Mouse (Mus musculus) ES-E14 (cell line): ENCODE measurements around the gene Tom1l2.

Experiments used
- CHD2 ChIP-seq: IDR thresholded peaks from 2 replicates; pipeline ENCODE4 v1.6.1; 2014; ENCODE audit warnings: mild to moderate bottlenecking, low read depth, low read length, inconsistent platforms
- HCFC1 ChIP-seq: IDR thresholded peaks from 2 replicates; pipeline ENCODE4 v1.6.1; 2012; ENCODE audit warnings: low read length, inconsistent platforms, borderline replicate concordance; ENCODE audit not compliant: insufficient read depth
- MAFK ChIP-seq: IDR thresholded peaks from 2 replicates; pipeline ENCODE4 v1.6.1; 2014; ENCODE audit warnings: mild to moderate bottlenecking, low read depth, low read length, inconsistent platforms; ENCODE audit not compliant: insufficient read depth
- ZNF384 ChIP-seq: IDR thresholded peaks from 2 replicates; pipeline ENCODE4 v1.6.1; 2012; ENCODE audit warnings: low read depth, low read length, inconsistent platforms

DNA sequence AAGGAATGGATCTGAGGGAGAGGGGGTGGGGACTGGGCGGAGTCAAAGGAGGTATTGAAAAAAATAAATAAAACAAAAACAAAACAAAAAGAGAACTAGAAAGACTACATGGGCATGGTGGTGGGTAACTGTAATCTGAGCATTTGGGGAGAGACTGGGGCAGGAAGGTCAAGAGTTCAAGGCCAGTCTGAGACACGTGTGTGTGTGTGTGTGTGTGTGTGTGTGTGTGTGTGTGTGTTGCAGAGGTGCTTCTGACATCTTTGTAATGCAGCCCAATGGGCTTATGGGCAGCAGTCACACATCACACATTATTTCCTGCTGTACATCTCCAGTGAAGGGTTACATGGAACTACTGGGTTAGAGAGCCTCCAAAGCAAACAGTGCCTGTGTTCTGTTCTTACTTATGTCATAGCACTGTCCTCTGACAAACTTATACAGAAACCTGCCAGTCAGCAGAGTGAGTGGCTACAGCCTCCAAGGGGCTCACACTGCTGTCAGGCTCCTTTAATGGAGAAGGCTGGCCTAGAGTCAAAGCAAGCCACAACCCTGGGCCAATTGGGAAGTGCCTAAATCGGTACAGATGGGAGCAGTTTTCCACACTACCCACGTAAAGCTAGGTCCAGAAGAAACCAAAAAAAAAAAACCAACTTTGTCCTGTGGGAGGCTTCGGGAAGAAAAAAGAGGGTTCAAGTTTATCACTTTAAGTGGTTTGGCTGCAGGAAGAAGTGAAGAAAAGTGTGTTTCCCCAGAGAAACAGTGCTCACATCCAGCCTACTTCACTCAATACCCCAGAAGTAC is 104.8 kb downstream of the Tom1l2 start:
- TF ChIP-seq ZNF384 (no peak), HCFC1 (no peak), MAFK (no peak), CHD2 (no peak)
